In genomic region chr5:30148133-30148920, GRCm38 (mm10) we compare ENCODE assay signal across 23 mouse cellular contexts. TPM values are rescaled to one million over a fixed set of nuclear protein-coding genes. Genes with fewer than 3 reads are reported as not detected.
"Had no signal": no experiment of that assay in that cellular context is flagged by ENCODE, and none has a peak within 500 bp of the region (broad histone marks: within the 10 kb centered on the region; RNA-seq: fewer than 3 reads in every experiment).

No protein-coding gene starts in this region.

- H3K27ac ChIP-seq: kidney, postnatal 0 days; limb, embryonic 15.5 days; liver, embryonic 15.5 days; midbrain, embryonic 13.5 days; stomach, embryonic 15.5 days had no signal

- ATAC-seq: intestine, embryonic 16.5 days; midbrain, embryonic 13.5 days had no signal

- H3K9ac ChIP-seq: limb, embryonic 15.5 days; liver, embryonic 15.5 days; lung, embryonic 14.5 days; midbrain, embryonic 13.5 days; stomach, embryonic 15.5 days had no signal

- H3K4me3 ChIP-seq: limb, embryonic 15.5 days; liver, embryonic 15.5 days; megakaryocyte, embryonic 14.5 days; midbrain, embryonic 13.5 days; stomach, embryonic 15.5 days had no signal

- H3K9me3 ChIP-seq: limb, embryonic 15.5 days; liver, embryonic 15.5 days; megakaryocyte, embryonic 14.5 days; midbrain, embryonic 13.5 days; stomach, embryonic 15.5 days had no signal

- DNase-seq: kidney, adult 2 months; kidney, postnatal 36 days; layer of hippocampus, adult 9-11 months; layer of hippocampus, postnatal 36 days; lung, embryonic 14.5 days; lung, postnatal 10 days; lung, postnatal 4 days; right cerebral cortex, postnatal 14 days; thymus, postnatal 4 days had no signal

- H3K4me2 ChIP-seq: limb, embryonic 15.5 days; liver, embryonic 15.5 days; lung, embryonic 14.5 days; midbrain, embryonic 13.5 days; stomach, embryonic 15.5 days had no signal

- H3K27me3 ChIP-seq: limb, embryonic 15.5 days; liver, embryonic 15.5 days; megakaryocyte, embryonic 14.5 days; midbrain, embryonic 13.5 days; stomach, embryonic 15.5 days had no signal

RNA-seq across cellular contexts. Expression of gene 3110082J24Rik, which starts 42.4 kb away (rescaled TPM):
- polyA plus RNA-seq: intestine, embryonic 16.5 days; kidney, adult 2 months; kidney, postnatal 0 days; limb, embryonic 11.5 days; limb, embryonic 15.5 days; liver, embryonic 15.5 days; lung, embryonic 14.5 days; spleen, adult 2 months; stomach, embryonic 15.5 days had no signal

RNA-seq across cellular contexts. Expression of gene Garem2, which starts 43.4 kb away (rescaled TPM):
- polyA plus RNA-seq: spleen, adult 2 months had no signal

RNA-seq across cellular contexts. Expression of gene Adgrf3, which starts 57.2 kb away (rescaled TPM):
- total RNA-seq: layer of hippocampus, adult 18-20 months; layer of hippocampus, postnatal 36 days; left cerebral cortex, adult 8-10 months; left cerebral cortex, postnatal 25 days; midbrain, postnatal 0 days had no signal
- polyA plus RNA-seq: limb, embryonic 11.5 days; liver, embryonic 15.5 days; midbrain, embryonic 13.5 days; midbrain, postnatal 0 days; neural tube, embryonic 14.5 days had no signal
